Mouse (Mus musculus) megakaryocyte, embryonic 14.5 days (primary cell): ENCODE data around the gene Pde12. TPM values are rescaled to one million over a fixed set of nuclear protein-coding genes. Genes with fewer than 3 reads are reported as not detected.

Experiments
- H3K27me3 ChIP-seq: replicated peaks from 2 replicates; pipeline ENCODE3; 2012; ENCODE audit warnings: inconsistent platforms
- H3K36me3 ChIP-seq: replicated peaks from 2 replicates; pipeline ENCODE3; 2012; ENCODE audit warnings: low read length, inconsistent platforms, mixed read lengths
- H3K4me1 ChIP-seq: 2 replicates; pipeline ENCODE4 v1.6.1; 2012; ENCODE audit warnings: inconsistent platforms
- H3K4me3 ChIP-seq: replicated peaks from 2 replicates; pipeline ENCODE3; 2012; ENCODE audit warnings: moderate library complexity, mild to moderate bottlenecking, inconsistent platforms
- H3K9me3 ChIP-seq: 2 replicates; pipeline ENCODE4 v1.6.1; 2012; ENCODE audit warnings: inconsistent platforms
- FLI1 ChIP-seq: IDR thresholded peaks from 2 replicates; pipeline ENCODE4 v1.6.1; 2012; ENCODE audit warnings: low read length, inconsistent platforms, mixed read lengths
- GATA1 ChIP-seq: IDR thresholded peaks from 3 replicates; pipeline ENCODE4 v1.6.1; 2012; ENCODE audit warnings: mixed read lengths, low read length, inconsistent platforms, borderline replicate concordance
- polyA plus RNA-seq: library from polyadenylated mRNA; stranded (reverse); fragments of >175 nt; gene quantifications from 2 replicates; pipeline ENCODE4 v1.2.3, GENCODE M21; 2012; ENCODE audit warnings: low replicate concordance; ENCODE audit not compliant: insufficient read depth

Gene Pde12
- polyA plus RNA-seq, 1 experiment, result 5.2 TPM

GRCm38 (mm10) chr14:26668371-26669291, 1.1 kb downstream of the Pde12 start:
- TF ChIP-seq GATA1, result no peak
- TF ChIP-seq FLI1, result no peak
- Histone ChIP-seq H3K27me3 (no peaks in the 10 kb centered on the region), H3K4me3 (peak overlapping the region; percentile 100), H3K36me3 (peaks cover 31% of the 10 kb centered on the region), H3K9me3 (no peaks in the 10 kb centered on the region), H3K4me1 (peaks cover 46% of the 10 kb centered on the region)

- Histone ChIP-seq H3K4me1 (peaks cover 46% of the 10 kb centered on the region), H3K36me3 (peaks cover 38% of the 10 kb centered on the region), H3K27me3 (no peaks in the 10 kb centered on the region), H3K9me3 (no peaks in the 10 kb centered on the region), H3K4me3 (peak overlapping the region; percentile 100)
- TF ChIP-seq GATA1 (no peak), FLI1 (no peak)
Measured at GRCm38 (mm10) chr14:26667991-26668370, 1.7 kb downstream of the Pde12 start.

GRCm38 (mm10) chr14:26663851-26664250, 5.8 kb downstream of the Pde12 start:
- Histone ChIP-seq H3K9me3 (no peaks in the 10 kb centered on the region), H3K4me1 (peaks cover 27% of the 10 kb centered on the region), H3K4me3 (no peak overlapping the region), H3K36me3 (peaks cover 73% of the 10 kb centered on the region), H3K27me3 (no peaks in the 10 kb centered on the region)
- TF ChIP-seq FLI1 (no peak), GATA1 (no peak)

- peaks cover 86% of the 10 kb centered on the region for H3K36me3 ChIP-seq
- TF ChIP-seq FLI1 (no peak), GATA1 (no peak)
- H3K4me1 ChIP-seq, result peaks cover 27% of the 10 kb centered on the region
- H3K9me3 ChIP-seq, result no peaks in the 10 kb centered on the region
- H3K27me3 ChIP-seq, result no peaks in the 10 kb centered on the region
- no peak overlapping the region for H3K4me3 ChIP-seq
Measured at GRCm38 (mm10) chr14:26662488-26662887, 7.2 kb downstream of the Pde12 start.

- Histone ChIP-seq H3K9me3 (no peaks in the 10 kb centered on the region), H3K4me3 (no peak overlapping the region), H3K4me1 (peaks cover 25% of the 10 kb centered on the region), H3K36me3 (peaks cover 90% of the 10 kb centered on the region), H3K27me3 (no peaks in the 10 kb centered on the region)
- TF ChIP-seq GATA1 (no peak), FLI1 (no peak)
Measured at GRCm38 (mm10) chr14:26662016-26662415, 7.7 kb downstream of the Pde12 start.

GRCm38 (mm10) chr14:26660233-26660632, 9.4 kb downstream of the Pde12 start:
- peaks cover 93% of the 10 kb centered on the region for H3K36me3 ChIP-seq
- TF ChIP-seq GATA1 (no peak), FLI1 (no peak)
- H3K4me3 ChIP-seq, result no peak overlapping the region
- no peaks in the 10 kb centered on the region for H3K27me3 ChIP-seq
- peaks cover 10% of the 10 kb centered on the region; the same call in 1 of the 2 replicates for H3K4me1 ChIP-seq
- no peaks in the 10 kb centered on the region for H3K9me3 ChIP-seq

- Histone ChIP-seq H3K36me3 (peaks cover 93% of the 10 kb centered on the region), H3K9me3 (no peaks in the 10 kb centered on the region), H3K27me3 (no peaks in the 10 kb centered on the region), H3K4me1 (peaks cover 7% of the 10 kb centered on the region; the same call in 1 of the 2 replicates), H3K4me3 (no peak overlapping the region)
- TF ChIP-seq FLI1, result no peak
- TF ChIP-seq GATA1, result no peak
Measured at GRCm38 (mm10) chr14:26658178-26658577, 11.5 kb downstream of the Pde12 start.

- peaks cover 3% of the 10 kb centered on the region; the same call in 1 of the 2 replicates for H3K4me1 ChIP-seq
- H3K36me3 ChIP-seq, result peaks cover 94% of the 10 kb centered on the region
- no peaks in the 10 kb centered on the region for H3K27me3 ChIP-seq
- H3K4me3 ChIP-seq, result no peak overlapping the region
- H3K9me3 ChIP-seq, result no peaks in the 10 kb centered on the region
- TF ChIP-seq FLI1 (no peak), GATA1 (no peak)
Measured at GRCm38 (mm10) chr14:26651901-26652300, 17.8 kb downstream of the Pde12 start.

GRCm38 (mm10) chr14:26647811-26648210, 21.9 kb downstream of the Pde12 start:
- H3K4me3 ChIP-seq, result no peak overlapping the region
- TF ChIP-seq FLI1 (no peak), GATA1 (no peak)
- H3K36me3 ChIP-seq, result peaks cover 69% of the 10 kb centered on the region
- no peaks in the 10 kb centered on the region for H3K27me3 ChIP-seq
- peaks cover 20% of the 10 kb centered on the region for H3K4me1 ChIP-seq
- H3K9me3 ChIP-seq, result no peaks in the 10 kb centered on the region

- H3K9me3 ChIP-seq, result no peaks in the 10 kb centered on the region
- H3K4me3 ChIP-seq, result no peak overlapping the region
- H3K36me3 ChIP-seq, result peaks cover 57% of the 10 kb centered on the region
- peaks cover 29% of the 10 kb centered on the region for H3K4me1 ChIP-seq
- no peaks in the 10 kb centered on the region for H3K27me3 ChIP-seq
- TF ChIP-seq FLI1 (no peak), GATA1 (no peak)
Measured at GRCm38 (mm10) chr14:26645989-26646650, 23.6 kb downstream of the Pde12 start.
